Mouse (Mus musculus) embryonic fibroblast, embryonic 13.5 days (primary cell): ENCODE measurements around the gene Mapk10. TPM values are rescaled to one million over a fixed set of nuclear protein-coding genes. Genes with fewer than 3 reads are reported as not detected.

Experiments used
- H3K27ac ChIP-seq: 2 replicates; pipeline ENCODE4 v1.5.1; 2012; ENCODE audit warnings: low read length, control low read depth, inconsistent platforms; ENCODE audit not compliant: insufficient read depth
- H3K4me1 ChIP-seq: 2 replicates; pipeline ENCODE4 v1.6.1; 2011; ENCODE audit warnings: low read length; ENCODE audit not compliant: control insufficient read depth, insufficient read depth
- H3K4me3 ChIP-seq: 2 replicates; pipeline ENCODE4 v1.5.1; 2011; ENCODE audit warnings: mild to moderate bottlenecking, control low read depth, low read length; ENCODE audit not compliant: insufficient read depth
- CTCF ChIP-seq: IDR thresholded peaks from 2 replicates; pipeline ENCODE4 v1.5.1; 2011; ENCODE audit warnings: mild to moderate bottlenecking, control low read depth, low read length, moderate library complexity, borderline replicate concordance; ENCODE audit not compliant: insufficient read depth
- POLR2A ChIP-seq: IDR thresholded peaks from 2 replicates; pipeline ENCODE4 v1.6.1; 2011; ENCODE audit warnings: low read depth, mild to moderate bottlenecking, control low read depth, low read length, moderate library complexity
- polyA plus RNA-seq: library from polyadenylated mRNA; stranded (reverse); fragments of >200 nt; gene quantifications from 2 replicates; pipeline ENCODE4 v1.2.4, GENCODE M21; 2011; ENCODE audit warnings: low read depth; ENCODE audit not compliant: missing spikeins, insufficient read length

The Mapk10 gene
- polyA plus RNA-seq, 1 experiment, result 0.16 TPM

- Histone ChIP-seq H3K27ac (no peak overlapping the region), H3K4me3 (no peak overlapping the region), H3K4me1 (no peaks in the 10 kb centered on the region)
- no peak for TF ChIP-seq POLR2A
- no peak for TF ChIP-seq CTCF
Observed at GRCm38 (mm10) chr5:103174607-103175006, 36.5 kb downstream of the Mapk10 start.

DNA sequence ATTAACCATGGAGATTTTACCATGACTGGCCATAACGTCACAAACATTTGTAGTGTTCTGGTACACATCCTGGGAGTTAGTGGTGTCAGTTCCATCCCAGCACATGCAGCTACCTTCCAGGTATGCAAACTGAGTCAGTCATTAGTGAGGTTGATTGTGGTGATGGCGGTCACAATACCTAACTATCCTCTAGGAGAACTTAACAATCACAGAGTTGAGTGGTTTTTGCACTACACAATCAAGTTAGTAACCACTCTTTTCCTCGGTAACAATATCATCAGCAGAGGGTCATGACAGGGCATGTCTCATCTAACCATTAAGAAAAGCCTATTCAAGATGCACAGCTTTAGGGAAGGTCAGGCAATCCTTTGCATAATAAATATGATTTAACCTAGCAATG is 39.9 kb downstream of the Mapk10 start:
- Histone ChIP-seq H3K27ac (no peak overlapping the region), H3K4me1 (no peaks in the 10 kb centered on the region), H3K4me3 (no peak overlapping the region)
- TF ChIP-seq POLR2A (no peak), CTCF (no peak)

DNA sequence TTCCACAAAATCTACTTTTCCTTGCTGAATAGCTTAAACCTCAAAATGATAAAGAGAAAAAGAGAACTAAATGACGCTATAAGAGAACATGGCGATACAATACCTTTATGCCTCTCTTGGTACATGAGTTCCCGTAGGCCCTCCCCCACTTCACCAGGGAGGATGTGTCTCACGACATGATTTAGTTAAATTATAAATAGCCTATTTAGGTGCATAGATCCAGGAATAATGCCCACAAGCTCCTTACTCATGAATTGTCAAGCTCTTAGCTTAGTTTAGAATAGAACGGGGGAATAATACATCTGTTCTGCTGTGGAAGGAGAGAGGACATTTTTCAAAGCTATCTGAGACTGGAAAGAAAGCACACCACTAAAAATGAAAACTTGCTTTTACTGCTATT is 43.8 kb downstream of the Mapk10 start:
- TF ChIP-seq POLR2A (no peak), CTCF (no peak)
- H3K4me1 ChIP-seq, result no peaks in the 10 kb centered on the region
- no peak overlapping the region for H3K27ac ChIP-seq
- no peak overlapping the region for H3K4me3 ChIP-seq

GRCm38 (mm10) chr5:103166755-103167154 is 44.4 kb downstream of the Mapk10 start:
- H3K4me3 ChIP-seq, result no peak overlapping the region
- H3K27ac ChIP-seq, result no peak overlapping the region
- TF ChIP-seq CTCF, result no peak
- TF ChIP-seq POLR2A, result no peak
- no peaks in the 10 kb centered on the region for H3K4me1 ChIP-seq

- Histone ChIP-seq H3K4me1 (no peaks in the 10 kb centered on the region), H3K4me3 (no peak overlapping the region), H3K27ac (no peak overlapping the region)
- TF ChIP-seq CTCF (no peak), POLR2A (no peak)
Observed at GRCm38 (mm10) chr5:103164022-103164421, 47.1 kb downstream of the Mapk10 start.

DNA sequence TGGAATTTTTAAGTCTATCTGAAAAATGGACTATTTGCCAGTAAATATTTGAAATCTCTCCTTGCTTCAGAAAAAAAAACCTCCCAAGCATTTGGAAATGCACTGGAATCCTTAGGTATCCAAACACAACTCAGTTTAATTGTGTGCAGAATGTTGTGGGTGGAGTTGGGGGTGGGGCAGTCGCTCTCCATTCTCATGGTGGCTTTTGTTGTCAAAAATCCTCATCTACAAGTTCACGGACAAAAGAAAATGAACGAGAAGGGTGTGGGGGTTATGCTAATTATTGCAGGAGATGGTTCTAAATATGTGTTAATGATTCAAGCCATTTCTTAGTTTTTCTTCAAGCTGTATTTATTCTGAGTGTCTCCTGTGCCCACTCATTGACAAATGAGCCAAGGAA is 49.6 kb downstream of the Mapk10 start:
- H3K27ac ChIP-seq, result no peak overlapping the region
- no peak for TF ChIP-seq CTCF
- TF ChIP-seq POLR2A, result no peak

GRCm38 (mm10) chr5:103161196-103161540 is 50.0 kb downstream of the Mapk10 start:
- Histone ChIP-seq H3K4me1 (no peaks in the 10 kb centered on the region), H3K27ac (no peak overlapping the region), H3K4me3 (no peak overlapping the region)
- no peak for TF ChIP-seq POLR2A
- no peak for TF ChIP-seq CTCF

More for the DNA sequence above, 49.6 kb downstream of the Mapk10 start:
- Histone ChIP-seq H3K4me1 (no peaks in the 10 kb centered on the region), H3K4me3 (no peak overlapping the region)

GRCm38 (mm10) chr5:103160314-103161195 is 50.6 kb downstream of the Mapk10 start:
- TF ChIP-seq CTCF, result no peak
- TF ChIP-seq POLR2A, result no peak
- H3K27ac ChIP-seq, result 0 out of 2 replicates have a peak overlapping the region, but pooled peaks have one; percentile 11
- H3K4me1 ChIP-seq, result no peaks in the 10 kb centered on the region
- H3K4me3 ChIP-seq, result no peak overlapping the region

GRCm38 (mm10) chr5:103140935-103141334 is 70.2 kb downstream of the Mapk10 start:
- Histone ChIP-seq H3K4me1 (no peaks in the 10 kb centered on the region), H3K4me3 (no peak overlapping the region), H3K27ac (no peak overlapping the region)
- TF ChIP-seq CTCF (no peak), POLR2A (no peak)

GRCm38 (mm10) chr5:103134839-103135238 is 76.3 kb downstream of the Mapk10 start:
- no peak overlapping the region for H3K4me3 ChIP-seq
- no peak overlapping the region for H3K27ac ChIP-seq
- TF ChIP-seq CTCF (no peak), POLR2A (no peak)
- no peaks in the 10 kb centered on the region for H3K4me1 ChIP-seq

DNA sequence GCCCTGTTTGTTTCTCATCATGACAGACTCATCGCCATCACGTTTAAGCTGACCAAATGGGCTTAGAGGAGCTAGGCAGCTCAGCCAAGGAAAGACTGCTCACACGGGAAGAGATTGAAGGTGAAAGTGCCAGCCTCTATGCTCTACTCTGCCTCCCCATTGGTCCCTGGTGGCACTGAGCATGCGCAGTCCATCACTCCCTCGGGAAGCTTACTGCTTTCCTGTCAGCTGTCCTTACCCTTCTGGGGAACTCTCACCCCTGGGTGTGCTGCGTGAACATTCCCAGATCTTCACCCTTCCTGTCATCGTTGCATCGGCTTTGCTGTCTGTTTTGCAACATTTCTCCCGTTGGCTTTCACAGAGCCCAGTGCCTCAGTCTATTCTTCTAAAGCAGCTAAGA is 77.5 kb downstream of the Mapk10 start:
- Histone ChIP-seq H3K27ac (no peak overlapping the region), H3K4me1 (no peaks in the 10 kb centered on the region), H3K4me3 (no peak overlapping the region)
- TF ChIP-seq POLR2A, result no peak
- no peak for TF ChIP-seq CTCF
